Mouse (Mus musculus) intestine, postnatal 0 days (tissue): ENCODE results near the gene Fam222a. TPM values are rescaled to one million over a fixed set of nuclear protein-coding genes. Genes with fewer than 3 reads are reported as not detected.

Experiments used
- ATAC-seq: fragments of 200-750 bp; cut with Nextera tagmentation; 2 replicates; pipeline ENCODE4 v1.8.0; 2017; ENCODE audit warnings: mild to moderate bottlenecking, moderate TSS enrichment, moderate library complexity
- H3K27ac ChIP-seq: fragments of 300-500 bp; sonication (generic); 2 replicates; pipeline ENCODE4 v1.5.1; 2014; ENCODE audit warnings: mild to moderate bottlenecking, low read depth, low read length, moderate library complexity
- H3K27me3 ChIP-seq: fragments of 300-500 bp; sonication (generic); replicated peaks from 2 replicates; pipeline ENCODE4 v1.6.1; 2014; ENCODE audit warnings: low read length, mixed read lengths; ENCODE audit not compliant: control insufficient read depth, insufficient read depth
- H3K36me3 ChIP-seq: fragments of 300-500 bp; sonication (generic); 2 replicates; pipeline ENCODE4 v1.6.1; 2014; ENCODE audit warnings: mild to moderate bottlenecking, moderate library complexity; ENCODE audit not compliant: control insufficient read depth, insufficient read depth
- H3K4me1 ChIP-seq: fragments of 300-500 bp; sonication (generic); replicated peaks from 2 replicates; pipeline ENCODE4 v1.6.1; 2014; ENCODE audit warnings: antibody characterized with exemption, low read length, mixed read lengths; ENCODE audit not compliant: control insufficient read depth, insufficient read depth
- H3K4me2 ChIP-seq: fragments of 300-500 bp; sonication (generic); replicated peaks from 2 replicates; pipeline ENCODE4 v1.6.1; 2014; ENCODE audit warnings: low read depth, mild to moderate bottlenecking, moderate library complexity
- H3K4me3 ChIP-seq: fragments of 300-500 bp; sonication (generic); 2 replicates; pipeline ENCODE4 v1.5.1; 2014; ENCODE audit warnings: low read depth, low read length
- H3K9ac ChIP-seq: fragments of 300-500 bp; sonication (generic); 2 replicates; pipeline ENCODE4 v1.6.1; 2014; ENCODE audit warnings: mild to moderate bottlenecking, low read depth, low read length
- H3K9me3 ChIP-seq: fragments of 300-500 bp; sonication (generic); 2 replicates; pipeline ENCODE4 v1.6.1; 2016; ENCODE audit warnings: mixed run types; ENCODE audit not compliant: control insufficient read depth
- CTCF ChIP-seq: sonication (generic); IDR thresholded peaks from 2 replicates; pipeline ENCODE4 v1.5.1; 2016; ENCODE audit warnings: low read depth, mild to moderate bottlenecking, control low read depth, antibody characterized with exemption, moderate library complexity
- WGBS: fragments of 180-500 bp; shearing (Covaris S2); extraction: QIAGEN DNeasy Blood & Tissue Kit; methylation state at CpG from one replicate; pipeline ENCODE4 v1.1.7; 2014; 5-methylcytosine and 5-hydroxymethylcytosine counted together
- polyA plus RNA-seq: library from polyadenylated mRNA; unstranded; fragments of >200 nt; fragmentation: Nextera tagmentation; extraction: Ambion mirVana; gene quantifications from 2 replicates; pipeline ENCODE4 v1.2.1, GENCODE M21; 2015

Fam222a gene
- polyA plus RNA-seq, 1 experiment from 2014 or later: 2.3 TPM

GRCm38 (mm10) chr5:114590043-114590913 lies 22.5 kb downstream of the Fam222a start:
- Histone ChIP-seq H3K4me3 (no peak overlapping the region), H3K4me1 (peaks cover 19% of the 10 kb centered on the region), H3K9ac (no peak overlapping the region), H3K4me2 (peak overlapping the region; percentile 30), H3K9me3 (no peaks in the 10 kb centered on the region), H3K36me3 (peaks cover 3% of the 10 kb centered on the region; the same call in 1 of the 2 replicates), H3K27me3 (no peaks in the 10 kb centered on the region), H3K27ac (no peak overlapping the region)
- no peak for TF ChIP-seq CTCF
- no peak for ATAC-seq
- 43% methylated on average over 17 of the region's 17 CpGs for WGBS

DNA sequence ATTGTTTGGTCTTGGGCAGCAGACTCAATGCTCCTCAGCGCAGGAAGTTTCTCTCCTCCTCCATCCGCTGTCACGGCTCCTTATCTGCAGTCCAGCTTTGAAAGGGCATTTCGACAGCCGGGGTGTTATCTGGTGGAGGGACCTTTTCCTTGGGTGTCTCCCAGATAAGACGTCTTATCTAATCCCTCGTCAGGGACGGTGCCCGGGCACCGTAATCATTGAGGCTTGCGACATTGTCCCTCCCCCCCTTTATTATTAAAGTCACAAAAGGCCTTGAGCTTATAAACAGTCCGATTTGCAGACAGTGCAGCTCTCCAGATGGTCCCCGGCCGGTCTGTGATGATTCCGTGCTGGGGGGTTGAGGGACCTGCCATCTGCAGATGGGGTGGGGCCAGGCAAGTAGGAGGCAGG lies 23.3 kb downstream of the Fam222a start:
- H3K4me1 ChIP-seq: peaks cover 19% of the 10 kb centered on the region

GRCm38 (mm10) chr5:114592463-114593160 lies 24.8 kb downstream of the Fam222a start:
- TF ChIP-seq CTCF: no peak
- no peak overlapping the region for H3K27ac ChIP-seq

More for the DNA sequence above, 23.3 kb downstream of the Fam222a start:
- Histone ChIP-seq H3K36me3 (peaks cover 3% of the 10 kb centered on the region; the same call in 1 of the 2 replicates), H3K9me3 (no peaks in the 10 kb centered on the region), H3K4me3 (no peak overlapping the region), H3K27ac (no peak overlapping the region), H3K27me3 (no peaks in the 10 kb centered on the region), H3K9ac (no peak overlapping the region), H3K4me2 (peak overlapping the region; percentile 30)
- WGBS: 14% methylated on average over 15 of the region's 15 CpGs
- TF ChIP-seq CTCF: no peak
- no peak for ATAC-seq

DNA sequence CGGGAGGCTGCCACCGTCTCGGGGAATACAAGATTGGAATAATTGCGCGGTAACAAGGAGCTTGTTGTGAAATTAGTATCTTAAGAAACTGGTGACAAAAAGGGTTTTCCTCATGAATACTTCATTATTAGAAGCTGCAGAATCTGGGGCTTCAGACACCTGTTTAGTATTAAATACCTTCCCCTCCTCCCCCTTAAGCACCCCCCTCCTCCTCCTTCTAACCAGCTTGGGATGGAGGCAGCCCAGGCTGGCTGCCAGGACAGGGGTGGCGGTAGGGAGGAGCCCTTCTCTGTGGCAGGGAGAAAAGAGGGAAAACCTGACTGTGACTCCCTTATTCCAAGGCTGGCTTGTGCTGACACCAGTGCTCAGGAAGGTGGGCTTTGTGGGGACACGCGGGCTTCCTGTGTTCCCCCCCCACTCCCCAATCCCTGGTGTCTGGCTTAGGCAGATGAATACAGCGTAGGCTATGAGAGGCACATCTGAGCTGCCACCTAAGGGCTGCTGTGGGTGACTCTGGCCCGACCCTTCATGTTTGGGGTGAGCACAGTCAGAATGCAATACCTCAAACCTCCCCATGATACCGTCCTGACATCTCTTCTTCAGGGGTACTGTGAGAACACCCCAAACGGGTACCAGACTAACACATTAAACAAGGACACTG lies 25.5 kb downstream of the Fam222a start:
- peaks cover 3% of the 10 kb centered on the region; the same call in 1 of the 2 replicates for H3K36me3 ChIP-seq
- no peak for ATAC-seq
- no peak overlapping the region for H3K4me2 ChIP-seq
- WGBS: 78% methylated on average over 12 of the region's 12 CpGs
- no peak overlapping the region for H3K27ac ChIP-seq
- H3K9ac ChIP-seq: no peak overlapping the region
- H3K4me3 ChIP-seq: no peak overlapping the region
- no peaks in the 10 kb centered on the region for H3K27me3 ChIP-seq
- H3K4me1 ChIP-seq: peaks cover 19% of the 10 kb centered on the region
- TF ChIP-seq CTCF: no peak
- no peaks in the 10 kb centered on the region for H3K9me3 ChIP-seq

More at GRCm38 (mm10) chr5:114592463-114593160, 24.8 kb downstream of the Fam222a start:
- no peak overlapping the region for H3K9ac ChIP-seq
- peaks cover 3% of the 10 kb centered on the region; the same call in 1 of the 2 replicates for H3K36me3 ChIP-seq
- H3K27me3 ChIP-seq: no peaks in the 10 kb centered on the region
- no peak overlapping the region for H3K4me3 ChIP-seq
- H3K4me2 ChIP-seq: no peak overlapping the region
- 0 out of 2 replicates have a peak, but pooled peaks have one; percentile 23 for ATAC-seq
- H3K4me1 ChIP-seq: peaks cover 19% of the 10 kb centered on the region
- 51% methylated on average over 19 of the region's 19 CpGs for WGBS
- H3K9me3 ChIP-seq: no peaks in the 10 kb centered on the region

DNA sequence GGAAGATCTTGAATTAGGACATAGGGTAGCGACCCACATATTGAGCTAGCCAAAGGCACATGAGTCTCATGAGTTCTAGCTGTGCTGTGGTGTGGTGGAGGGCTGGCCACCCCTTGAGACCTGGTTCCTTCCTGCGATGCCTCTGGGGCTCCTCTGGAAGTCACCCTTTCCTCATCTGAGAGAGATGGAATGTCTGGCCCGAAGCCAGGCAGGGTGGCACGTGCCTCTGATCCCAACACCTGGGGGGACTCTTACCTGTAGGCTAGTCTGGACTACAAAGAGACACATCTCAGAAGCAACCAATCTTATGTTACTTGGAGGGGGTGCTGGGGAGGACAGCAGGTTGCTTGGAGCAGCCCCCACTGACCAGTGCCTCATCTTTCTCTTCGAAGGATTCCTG lies 26.1 kb downstream of the Fam222a start:
- H3K9ac ChIP-seq: no peak overlapping the region
- ATAC-seq: no peak
- no peak for TF ChIP-seq CTCF
- no peak overlapping the region for H3K4me3 ChIP-seq
- H3K27ac ChIP-seq: 0 out of 2 replicates have a peak overlapping the region, but pooled peaks have one; percentile 29
- no peaks in the 10 kb centered on the region for H3K27me3 ChIP-seq
- H3K9me3 ChIP-seq: no peaks in the 10 kb centered on the region
- WGBS: 47% methylated on average over 5 of the region's 5 CpGs
- peaks cover 19% of the 10 kb centered on the region for H3K4me1 ChIP-seq
- no peak overlapping the region for H3K4me2 ChIP-seq
- peaks cover 3% of the 10 kb centered on the region; the same call in 1 of the 2 replicates for H3K36me3 ChIP-seq
